Mouse (Mus musculus) intestine, embryonic 14.5 days (tissue): Measurements from ENCODE around the gene Pi4k2b. TPM values are rescaled to one million over a fixed set of nuclear protein-coding genes. Genes with fewer than 3 reads are reported as not detected.
"Not testable (repeated sequence)": the region's sequence is repeated elsewhere in the genome, so short reads cannot be mapped to it uniquely, and the experiment has no call there.

Experiments used
- ATAC-seq: fragments of 200-750 bp; cut with Nextera tagmentation; replicated peaks from 2 replicates; pipeline ENCODE4 v1.8.0; 2017; ENCODE audit warnings: low read depth, moderate number of reproducible peaks, moderate TSS enrichment, moderate library complexity; ENCODE audit not compliant: low FRiP score, low TSS enrichment
- DNase-seq: peaks from one replicate; pipeline ENCODE4 v3.0.0-alpha.2; 2018; ENCODE audit warnings: low spot score
- H3K27ac ChIP-seq: fragments of 300-500 bp; sonication (generic); 2 replicates; pipeline ENCODE4 v1.5.1; 2014; ENCODE audit warnings: low read depth, mild to moderate bottlenecking, control low read depth
- H3K27me3 ChIP-seq: fragments of 300-500 bp; sonication (generic); replicated peaks from 2 replicates; pipeline ENCODE4 v1.6.1; 2014; ENCODE audit warnings: low read length, control low read depth; ENCODE audit not compliant: control insufficient read depth, insufficient read depth
- H3K36me3 ChIP-seq: fragments of 300-500 bp; sonication (generic); 2 replicates; pipeline ENCODE4 v1.6.1; 2014; ENCODE audit warnings: low read length, control low read depth; ENCODE audit not compliant: control insufficient read depth, insufficient read depth
- H3K4me1 ChIP-seq: fragments of 300-500 bp; sonication (generic); replicated peaks from 2 replicates; pipeline ENCODE4 v1.6.1; 2014; ENCODE audit warnings: low read length, control low read depth, mixed read lengths; ENCODE audit not compliant: control insufficient read depth, insufficient read depth
- H3K4me2 ChIP-seq: fragments of 300-500 bp; sonication (generic); 2 replicates; pipeline ENCODE4 v1.6.1; 2014; ENCODE audit warnings: low read length
- H3K4me3 ChIP-seq: fragments of 300-500 bp; sonication (generic); 2 replicates; pipeline ENCODE4 v1.5.1; 2014; ENCODE audit warnings: low read depth, low read length, control low read depth, mixed read lengths
- H3K9ac ChIP-seq: fragments of 300-500 bp; sonication (generic); 2 replicates; pipeline ENCODE4 v1.6.1; 2014; ENCODE audit warnings: mild to moderate bottlenecking, low read length
- H3K9me3 ChIP-seq: fragments of 300-500 bp; sonication (generic); 2 replicates; pipeline ENCODE4 v1.6.1; 2016; ENCODE audit warnings: low read length, control low read depth; ENCODE audit not compliant: control insufficient read depth
- WGBS: fragments of 180-500 bp; shearing (Covaris S2); extraction: QIAGEN DNeasy Blood & Tissue Kit; methylation state at CpG from one replicate; pipeline ENCODE4 v1.1.7; 2014; 5-methylcytosine and 5-hydroxymethylcytosine counted together
- polyA plus RNA-seq: library from polyadenylated mRNA; unstranded; fragments of >200 nt; fragmentation: Nextera tagmentation; extraction: Ambion mirVana; gene quantifications from 2 replicates; pipeline ENCODE4 v1.2.1, GENCODE M21; 2014

Pi4k2b gene
- polyA plus RNA-seq, 1 experiment from 2014 or later, result 21.5 TPM

DNA sequence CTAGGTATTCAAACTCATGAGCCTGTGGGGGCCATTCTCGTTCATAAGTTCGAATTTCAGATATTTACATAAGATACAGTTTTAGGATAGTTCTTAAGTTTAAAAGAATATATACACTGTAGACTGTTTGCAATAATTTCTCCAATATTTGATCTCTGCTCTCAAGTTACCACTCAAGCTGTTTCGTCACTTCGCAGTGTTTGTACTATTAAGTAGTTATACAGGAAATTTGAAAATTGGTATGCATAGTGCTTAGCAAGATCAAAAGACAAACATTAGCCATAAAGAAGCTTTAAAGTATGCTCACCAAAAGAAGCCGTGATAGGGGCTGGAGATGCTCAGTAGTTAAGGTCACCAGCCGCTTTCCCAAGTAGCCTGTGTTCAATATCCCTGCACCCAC lies 14.6 kb downstream of the Pi4k2b start:
- ATAC-seq, result no peak
- WGBS, result 90% methylated on average over 6 of the region's 6 CpGs

DNA sequence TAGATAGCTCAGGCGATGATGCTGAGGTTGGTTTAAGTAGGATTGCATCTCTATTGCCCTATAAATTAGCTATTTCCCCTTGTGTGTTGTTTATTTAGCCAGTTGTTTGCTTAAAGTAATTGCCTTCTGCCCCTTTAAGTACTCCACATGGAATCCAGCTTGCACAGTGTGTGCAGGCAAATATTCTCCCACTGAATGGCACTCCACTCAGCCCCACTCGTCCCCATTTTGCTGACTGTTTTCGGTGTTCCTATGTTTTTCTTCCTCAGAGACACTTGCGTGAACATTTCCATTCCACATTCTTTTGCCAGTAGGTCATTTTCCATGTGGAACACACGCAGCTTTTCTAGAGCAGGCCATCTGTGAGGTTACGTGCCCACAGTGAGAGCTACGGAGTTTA lies 21.2 kb downstream of the Pi4k2b start:
- WGBS, result 74% methylated on average over 7 of the region's 7 CpGs

More for the DNA sequence above, 14.6 kb downstream of the Pi4k2b start:
- H3K9ac ChIP-seq, result no peak overlapping the region
- H3K4me1 ChIP-seq, result no peaks in the 10 kb centered on the region
- H3K36me3 ChIP-seq, result peaks cover 4% of the 10 kb centered on the region; the same call in 1 of the 2 replicates
- H3K4me2 ChIP-seq, result no peak overlapping the region
- no peaks in the 10 kb centered on the region for H3K27me3 ChIP-seq
- H3K4me3 ChIP-seq, result no peak overlapping the region
- no peaks in the 10 kb centered on the region for H3K9me3 ChIP-seq
- no peak overlapping the region for H3K27ac ChIP-seq
- DNase-seq, result no peak

DNA sequence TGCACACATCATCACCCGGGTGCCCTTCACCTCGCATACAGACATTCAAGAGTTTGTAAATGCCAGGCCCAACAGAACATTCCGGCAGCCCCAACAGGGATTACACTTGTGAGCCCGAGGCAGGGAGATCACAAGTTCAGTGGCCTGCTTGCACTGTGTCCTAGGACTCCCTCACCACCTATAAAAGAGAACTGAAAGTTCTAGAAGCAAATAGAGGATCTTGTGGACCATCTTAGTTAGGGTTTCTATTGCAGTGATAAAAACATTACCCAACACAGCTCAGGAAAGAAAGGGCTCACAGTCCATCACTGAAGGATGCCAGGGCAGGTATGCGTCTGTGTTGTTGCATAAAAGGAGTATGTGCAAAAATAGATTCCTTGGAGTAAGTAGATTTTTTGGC lies 32.9 kb downstream of the Pi4k2b start:
- no peaks in the 10 kb centered on the region for H3K4me1 ChIP-seq
- no peaks in the 10 kb centered on the region for H3K9me3 ChIP-seq
- no peak overlapping the region for H3K4me2 ChIP-seq
- no peak for DNase-seq
- peaks cover 7% of the 10 kb centered on the region; the same call in 1 of the 2 replicates for H3K36me3 ChIP-seq
- WGBS, result 80% methylated on average over 5 of the region's 5 CpGs
- H3K9ac ChIP-seq, result no peak overlapping the region
- no peak overlapping the region for H3K27ac ChIP-seq
- ATAC-seq, result no peak
- no peaks in the 10 kb centered on the region for H3K27me3 ChIP-seq
- no peak overlapping the region for H3K4me3 ChIP-seq

More for the DNA sequence above, 21.2 kb downstream of the Pi4k2b start:
- H3K9me3 ChIP-seq, result no peaks in the 10 kb centered on the region
- DNase-seq (no peak), ATAC-seq (no peak)
- H3K27ac ChIP-seq, result no peak overlapping the region
- peaks cover 23% of the 10 kb centered on the region for H3K36me3 ChIP-seq
- H3K4me1 ChIP-seq, result no peaks in the 10 kb centered on the region
- no peaks in the 10 kb centered on the region for H3K27me3 ChIP-seq
- H3K4me3 ChIP-seq, result no peak overlapping the region
- H3K4me2 ChIP-seq, result no peak overlapping the region
- no peak overlapping the region for H3K9ac ChIP-seq

DNA sequence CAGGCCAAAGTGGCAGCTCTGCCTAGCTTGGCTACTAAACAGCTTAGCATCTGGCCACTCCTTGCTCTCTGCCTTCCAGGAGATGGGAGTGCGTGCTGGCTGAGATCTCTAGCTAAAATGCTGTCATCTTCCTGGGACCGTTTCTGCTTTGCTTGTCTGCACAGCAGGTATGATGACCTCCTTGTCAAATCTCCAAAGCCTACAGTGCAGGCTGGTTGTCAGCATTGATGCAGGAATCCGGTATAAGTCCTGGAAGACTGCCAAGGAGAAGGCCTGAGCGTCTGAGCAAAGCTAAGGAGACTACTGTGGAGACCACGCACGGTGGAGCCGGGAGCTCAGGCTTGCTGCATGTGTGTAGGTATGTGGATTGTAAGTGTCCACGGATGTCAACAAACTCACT lies 33.9 kb downstream of the Pi4k2b start, which contains the start of gene Zcchc4:
TSS of gene Zcchc4 (plus strand) at position 173 of the 400 bp plus-strand sequence.
- DNase-seq, result no peak
- Histone ChIP-seq H3K9ac (no peak within 1 kb of the TSS), H3K9me3 (no peaks in the 10 kb centered on the region), H3K27ac (no peak within 1 kb of the TSS), H3K4me3 (no peak within 1 kb of the TSS), H3K4me1 (no peaks in the 10 kb centered on the region), H3K4me2 (no peak within 1 kb of the TSS), H3K36me3 (no peaks in the 10 kb centered on the region), H3K27me3 (no peaks in the 10 kb centered on the region)
- 60% methylated on average over 8 of the region's 8 CpGs for WGBS
- ATAC-seq, result no peak

DNA sequence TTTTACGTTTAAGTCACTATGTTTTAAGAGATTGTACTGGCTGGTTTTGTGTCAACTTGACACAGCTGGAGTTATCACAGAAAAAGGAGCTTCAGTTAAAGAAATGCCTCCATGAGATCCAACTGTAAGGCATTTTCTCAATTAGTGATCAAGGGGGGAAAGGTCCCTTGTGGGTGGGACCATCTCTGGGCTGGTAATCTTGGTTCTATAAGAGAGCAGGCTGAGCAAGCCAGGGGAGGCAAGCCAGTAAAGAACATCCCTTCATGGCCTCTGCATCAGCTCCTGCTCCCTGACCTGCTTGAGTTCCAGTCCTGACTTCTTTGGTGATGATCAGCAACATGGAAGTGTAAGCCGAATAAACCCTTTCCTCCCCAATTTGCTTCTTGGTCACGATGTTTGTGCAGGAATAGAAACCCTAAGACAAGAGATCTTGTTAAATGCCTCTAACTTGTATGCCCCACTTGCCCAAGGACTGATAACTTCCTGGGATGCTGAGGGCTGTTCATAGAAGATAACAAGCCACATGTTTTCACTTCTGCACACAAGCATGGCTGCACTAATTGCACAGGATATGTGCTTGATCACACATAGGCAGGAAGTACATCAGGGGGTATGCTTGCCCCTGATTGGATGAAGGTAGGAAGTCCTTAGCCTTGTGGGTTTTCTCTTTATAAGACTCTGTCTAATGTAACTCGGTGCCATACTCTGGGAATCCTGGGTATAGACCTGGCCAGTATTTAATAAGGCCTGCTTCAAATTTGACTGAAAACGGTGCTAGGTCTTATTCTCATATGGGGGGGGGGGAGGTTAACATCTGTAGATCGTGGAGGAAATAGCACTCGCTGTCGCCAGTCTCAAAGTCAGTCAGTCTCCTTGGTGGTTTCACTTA lies 35.3 kb downstream of the Pi4k2b start:
- H3K27me3 ChIP-seq, ATAC-seq, H3K4me1 ChIP-seq, DNase-seq, H3K9ac ChIP-seq, H3K4me2 ChIP-seq, H3K9me3 ChIP-seq, H3K4me3 ChIP-seq, H3K27ac ChIP-seq, H3K36me3 ChIP-seq: not testable (repeated sequence)
- 90% methylated on average over 8 of the region's 8 CpGs for WGBS

DNA sequence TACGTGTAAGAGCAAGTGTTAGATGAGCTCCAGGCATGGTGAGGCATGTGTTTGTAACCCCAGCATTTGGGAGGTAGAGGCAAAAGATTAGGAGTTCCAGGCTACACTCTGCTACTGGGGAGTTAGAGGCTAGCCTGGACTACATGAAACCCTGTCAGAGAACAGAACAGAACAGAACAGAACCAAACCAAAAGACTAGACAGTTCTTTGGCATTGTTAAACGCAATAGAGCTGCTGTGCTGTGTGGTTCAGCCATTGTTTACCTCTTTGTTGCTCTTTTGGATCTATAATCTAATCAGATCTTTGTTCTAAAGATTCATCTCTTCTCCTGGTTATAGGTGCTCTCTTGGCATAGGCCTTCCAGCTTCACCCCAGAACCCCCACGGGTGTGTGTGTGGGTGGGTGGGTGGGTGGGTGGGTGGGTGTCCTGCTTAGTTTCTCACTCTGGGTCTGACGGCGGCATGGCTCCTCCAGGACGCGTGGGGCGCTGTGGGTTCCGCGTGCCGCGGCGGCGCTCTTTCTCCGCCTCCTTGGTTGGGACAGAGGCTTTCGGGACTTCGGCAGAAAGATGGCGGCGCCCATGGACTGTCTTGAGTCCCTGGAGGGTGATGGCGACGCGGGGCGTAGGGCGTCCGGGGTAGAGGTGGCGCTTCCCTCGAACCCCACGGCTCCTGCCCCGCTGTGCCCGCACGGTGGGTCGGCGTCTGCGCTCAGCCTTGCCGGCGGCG lies 41.3 kb downstream of the Pi4k2b start:
- ATAC-seq (peak; percentile 92), DNase-seq (peak; percentile 96)

DNA sequence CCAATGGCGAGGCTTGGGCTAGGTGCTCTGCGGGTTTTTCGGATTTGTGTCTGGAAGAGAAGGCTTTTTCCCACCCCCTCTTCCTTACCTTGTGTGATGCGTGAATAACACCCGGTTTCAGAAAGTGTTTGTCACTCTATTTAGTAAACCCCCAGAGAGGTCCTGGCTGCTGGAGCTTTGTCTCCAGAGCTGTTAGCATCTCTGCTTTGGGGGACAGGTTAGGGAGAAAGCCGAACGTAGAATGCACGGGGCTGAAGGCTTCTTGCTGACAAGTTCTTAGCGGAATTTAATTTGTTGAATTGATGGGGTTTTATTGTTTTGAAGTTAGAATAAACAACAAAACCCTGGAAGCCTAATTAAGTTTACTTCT lies 41.9 kb downstream of the Pi4k2b start:
- Histone ChIP-seq H3K4me1 (no peaks in the 10 kb centered on the region; the same call in 1 of the 2 replicates), H3K27me3 (no peaks in the 10 kb centered on the region), H3K4me3 (peak overlapping the region; percentile 67), H3K9ac (peak overlapping the region; percentile 52), H3K36me3 (peaks cover 15% of the 10 kb centered on the region; the same call in 1 of the 2 replicates), H3K9me3 (no peaks in the 10 kb centered on the region), H3K27ac (peak overlapping the region; percentile 54; the same call in 1 of the 2 replicates), H3K4me2 (peak overlapping the region; percentile 72)
- DNase-seq (no peak), ATAC-seq (peak; percentile 56)
- under 1% methylated on average over 9 of the region's 9 CpGs for WGBS

More for the DNA sequence above, 41.3 kb downstream of the Pi4k2b start:
- Histone ChIP-seq H3K4me2 (peak overlapping the region; percentile 72), H3K9me3 (no peaks in the 10 kb centered on the region), H3K36me3 (0 out of 2 replicates have a peak, but pooled peaks cover 12% of the 10 kb centered on the region), H3K4me1 (no peaks in the 10 kb centered on the region; the same call in 1 of the 2 replicates), H3K9ac (peak overlapping the region; percentile 52), H3K27ac (peak overlapping the region; percentile 54; the same call in 1 of the 2 replicates), H3K27me3 (no peaks in the 10 kb centered on the region), H3K4me3 (peak overlapping the region; percentile 67)
- WGBS, result 5% methylated on average over 37 of the region's 37 CpGs

DNA sequence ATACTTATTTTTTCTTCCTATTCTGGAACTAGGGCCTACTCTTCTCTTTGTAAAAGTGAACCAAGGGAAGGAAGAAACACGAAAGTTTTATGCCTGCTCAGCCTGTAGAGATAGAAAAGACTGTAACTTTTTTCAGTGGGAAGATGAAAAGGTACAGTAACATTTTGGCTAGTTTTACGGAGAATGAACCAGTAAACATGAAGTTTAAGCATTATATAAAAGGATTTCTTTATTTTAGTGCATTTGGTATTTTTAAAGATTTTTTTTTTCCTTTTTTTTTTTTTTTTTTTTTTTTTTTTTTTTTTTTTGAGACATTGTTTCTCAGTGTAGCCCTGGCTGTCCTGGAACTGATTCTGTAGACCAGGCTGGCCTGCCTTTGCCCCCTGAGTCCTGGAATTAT lies 42.6 kb downstream of the Pi4k2b start:
- Histone ChIP-seq H3K27me3 (no peaks in the 10 kb centered on the region), H3K27ac (no peak overlapping the region), H3K4me1 (no peaks in the 10 kb centered on the region; the same call in 1 of the 2 replicates), H3K9me3 (no peaks in the 10 kb centered on the region), H3K36me3 (peaks cover 22% of the 10 kb centered on the region; the same call in 1 of the 2 replicates), H3K4me2 (peak overlapping the region; percentile 72), H3K9ac (no peak overlapping the region), H3K4me3 (0 out of 2 replicates have a peak overlapping the region, but pooled peaks have one; percentile 67)
- ATAC-seq, result no peak
- WGBS, result 80% methylated on average over 2 of the region's 2 CpGs
- DNase-seq, result no peak
